Mouse (Mus musculus): ENCODE measurements around the gene Pak6.

GRCm38 (mm10) chr2:118685088-118685487 is 22.0 kb downstream of the Pak6 start:
- TF ChIP-seq CTCF (IDR thresholded peaks at IDR 0.05; ENCODE audit: insufficient read depth, low read depth, low read length) = no peak
- TF ChIP-seq POLR2A (IDR thresholded peaks at IDR 0.05; ENCODE audit: insufficient read depth, low read depth, low read length) = no peak
